Mouse (Mus musculus) T-cell, adult 66 days (primary cell): ENCODE data around the gene Slc30a9. TPM values are rescaled to one million over a fixed set of nuclear protein-coding genes. Genes with fewer than 3 reads are reported as not detected.

Experiments used
- total RNA-seq, 2 experiments: library from RNA; stranded (reverse); gene quantifications; 3 replicates in 1 of 2; 4 replicates in 1 of 2; pipeline ENCODE4 v1.2.4; 2023

Slc30a9 gene
- 10 to 100 TPM; 71.8 to 79.4 TPM for total RNA-seq

GRCm38 (mm10) chr5:67306698-67307521 lies at the start of gene Slc30a9:
Gene Slc30a9, plus strand, starts transcription at chr5:67306955.

GRCm38 (mm10) chr5:67260531-67261371 lies 46.0 kb upstream of the Slc30a9 start, which contains the start of gene Tmem33:
Gene Tmem33, plus strand, starts transcription at chr5:67260565.

Other genes with a start within 250 kb of the Slc30a9 start
- not detected for gene Phox2b, start 207.7 kb upstream of the Slc30a9 start, total RNA-seq
- 10 to 100 TPM; 63.3 to 69.7 TPM for gene Tmem33, start 46.4 kb upstream of the Slc30a9 start, total RNA-seq
- 10 to 100 TPM; 17.0 to 19.2 TPM for gene Bend4, start 121.4 kb downstream of the Slc30a9 start, total RNA-seq